23 mouse cellular contexts compared by ENCODE assay signal in genomic region chr10:76546566-76546965, GRCm38 (mm10). TPM values are rescaled to one million over a fixed set of nuclear protein-coding genes. Genes with fewer than 3 reads are reported as not detected.
"Had no signal": no experiment of that assay in that cellular context is flagged by ENCODE, and none has a peak within 500 bp of the region (broad histone marks: within the 10 kb centered on the region; RNA-seq: fewer than 3 reads in every experiment).

No protein-coding gene starts in this region.

- H3K27ac ChIP-seq: intestine, embryonic 15.5 days; limb, embryonic 12.5 days; limb, embryonic 15.5 days; liver, embryonic 14.5 days; midbrain, embryonic 10.5 days; midbrain, embryonic 13.5 days; neural tube, embryonic 13.5 days had no signal

- ATAC-seq: intestine, embryonic 15.5 days; liver, postnatal 0 days; lung, postnatal 0 days; midbrain, embryonic 13.5 days; midbrain, embryonic 16.5 days had no signal

- H3K27me3 ChIP-seq: intestine, embryonic 15.5 days; limb, embryonic 12.5 days; limb, embryonic 15.5 days; megakaryocyte, embryonic 14.5 days; midbrain, embryonic 13.5 days; neural tube, embryonic 13.5 days had no signal

- H3K9me3 ChIP-seq: intestine, embryonic 15.5 days; limb, embryonic 12.5 days; limb, embryonic 15.5 days; megakaryocyte, embryonic 14.5 days; midbrain, embryonic 10.5 days; midbrain, embryonic 13.5 days; neural tube, embryonic 13.5 days had no signal

- H3K4me3 ChIP-seq: intestine, embryonic 15.5 days; limb, embryonic 12.5 days; limb, embryonic 15.5 days; megakaryocyte, embryonic 14.5 days; midbrain, embryonic 10.5 days; midbrain, embryonic 13.5 days; myocyte; neural tube, embryonic 13.5 days had no signal

- H3K9ac ChIP-seq: intestine, embryonic 15.5 days; limb, embryonic 12.5 days; limb, embryonic 15.5 days; liver, embryonic 14.5 days; liver, postnatal 0 days; lung, embryonic 14.5 days; midbrain, embryonic 13.5 days; neural tube, embryonic 13.5 days had no signal

- H3K4me2 ChIP-seq: intestine, embryonic 15.5 days; limb, embryonic 12.5 days; limb, embryonic 15.5 days; liver, embryonic 11.5 days; lung, embryonic 14.5 days; midbrain, embryonic 13.5 days; neural tube, embryonic 13.5 days had no signal

- H3K4me1 ChIP-seq: intestine, embryonic 15.5 days; limb, embryonic 12.5 days; limb, embryonic 15.5 days; midbrain, embryonic 10.5 days; midbrain, embryonic 13.5 days; neural tube, embryonic 13.5 days had no signal

- DNase-seq: left cerebral cortex, postnatal 4 days; liver, postnatal 0 days; lung, embryonic 14.5 days; lung, postnatal 36 days; retina, postnatal 1 day; right cerebral cortex, postnatal 25 days; thymus, adult 18-20 months; thymus, postnatal 36 days had no signal

RNA-seq across cellular contexts. Expression of gene Spatc1l, which starts 15.5 kb away (rescaled TPM):
- polyA plus RNA-seq: intestine, embryonic 15.5 days; limb, embryonic 12.5 days; limb, embryonic 15.5 days; liver, embryonic 11.5 days; liver, embryonic 14.5 days; liver, postnatal 0 days; lung, embryonic 14.5 days; lung, postnatal 0 days; midbrain, embryonic 10.5 days; midbrain, embryonic 13.5 days; midbrain, embryonic 16.5 days; myocyte; neural tube, embryonic 13.5 days; spleen, adult 2 months; stomach, embryonic 16.5 days had no signal

RNA-seq across cellular contexts. Expression of gene Ftcd, which starts 28.9 kb away (rescaled TPM):
- polyA plus RNA-seq: limb, embryonic 12.5 days; lung, embryonic 14.5 days; midbrain, embryonic 10.5 days; myocyte; neural tube, embryonic 13.5 days; urinary bladder, adult 2 months had no signal
